ENCODE assay signal across 8 mouse cellular contexts in the genomic region with DNA sequence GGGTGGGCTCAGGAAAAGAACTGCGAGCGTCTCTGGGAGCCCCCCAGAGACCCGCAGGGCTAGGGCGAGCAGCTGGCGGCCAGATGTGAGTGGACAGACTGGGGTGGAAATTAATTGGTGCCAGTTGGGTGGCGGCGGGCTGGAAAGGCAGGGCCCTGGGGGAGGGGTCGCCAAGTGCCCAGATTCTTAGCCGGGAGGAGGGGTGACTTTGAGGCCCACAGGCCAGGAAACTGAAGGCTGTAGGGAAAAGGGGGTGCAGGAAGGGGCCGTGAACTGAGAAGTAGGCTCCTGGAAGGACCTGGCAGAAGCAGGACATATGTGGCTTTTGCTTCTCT. TPM values are rescaled to one million over a fixed set of nuclear protein-coding genes. Genes with fewer than 3 reads are reported as not detected.
DNase-seq lines count a peak whose midpoint lies in the region; ATAC-seq and TF ChIP-seq lines count a peak whose summit lies in the region.

No protein-coding gene starts in this region.

- no peaks in the 10 kb centered on the region for H3K27me3 ChIP-seq in heart, adult 2 months (ENCODE audit: control insufficient read depth, insufficient read depth, low read length)
- H3K27me3 ChIP-seq in liver, embryonic 16.5 days (ENCODE audit: control insufficient read depth, insufficient read depth, low read depth, low read length) = peaks cover 4% of the 10 kb centered on the region
- H3K27me3 ChIP-seq in stomach, embryonic 15.5 days (replicated peaks) = no peaks in the 10 kb centered on the region
- no peaks in the 10 kb centered on the region for H3K27me3 ChIP-seq in cerebellum, adult 2 months (ENCODE audit: control insufficient read depth, insufficient read depth, low read length)

- H3K27ac ChIP-seq in heart, adult 2 months = peak overlapping the region; percentile 97
- peak overlapping the region; percentile 66 for H3K27ac ChIP-seq in liver, embryonic 16.5 days (ENCODE audit: low read length)
- peak overlapping the region; percentile 96 for H3K27ac ChIP-seq in stomach, embryonic 15.5 days
- H3K27ac ChIP-seq in cerebellum, adult 2 months (ENCODE audit: insufficient read depth, low read length) = no peak overlapping the region

- no peaks in the 10 kb centered on the region for H3K9me3 ChIP-seq in liver, embryonic 16.5 days (replicated peaks; ENCODE audit: control insufficient read depth, low read length)
- H3K9me3 ChIP-seq in stomach, embryonic 15.5 days = no peaks in the 10 kb centered on the region

- intact Hi-C loops in heart, adult 2 months (cut with DNase I) = loop anchor here (5.0 kb wide), 1 partner anchor 426 kb away; the partner anchor contains the start of genes Man2b1, Wdr83 and Wdr83os
- intact Hi-C loops in heart, postnatal 14 days (cut with DNase I) = no loop called here

- 14% methylated on average over 10 of the region's 10 CpGs for WGBS in heart, adult 2 months
- 3% methylated on average over 10 of the region's 10 CpGs for WGBS in liver, embryonic 16.5 days (ENCODE audit: insufficient replicate concordance)
- WGBS in stomach, embryonic 15.5 days = under 1% methylated on average over 10 of the region's 10 CpGs
- WGBS in cerebellum, adult 2 months = 24% methylated on average over 10 of the region's 10 CpGs

- TF ChIP-seq POLR2A in heart, adult 2 months (IDR thresholded peaks at IDR 0.05; ENCODE audit: insufficient read depth, low read depth, low read length) = no peak
- no peak for TF ChIP-seq POLR2A in cerebellum, adult 2 months (IDR thresholded peaks at IDR 0.05; ENCODE audit: borderline replicate concordance, insufficient read depth, low read length)

- DNase-seq in heart, adult 2 months = peak; percentile 30 to 53
- DNase-seq in heart, adult 9 months (ENCODE audit: low spot score in 2 of 2) = no peak
- DNase-seq in embryo, embryonic 10.5 days (ENCODE audit: low spot score) = peak; percentile 86
- DNase-seq in heart, postnatal 14 days = peak; percentile 30 to 53
- no peak for DNase-seq in right cerebral cortex, postnatal 4 days
- no peak for DNase-seq in cerebellum, adult 2 months

- no peaks in the 10 kb centered on the region for H3K79me2 ChIP-seq in heart, adult 2 months (replicated peaks; ENCODE audit: control insufficient read depth, insufficient read depth, low read length)

- peak overlapping the region; percentile 55 for H3K4me3 ChIP-seq in heart, adult 2 months
- peak overlapping the region; percentile 48 for H3K4me3 ChIP-seq in liver, embryonic 16.5 days (ENCODE audit: low read depth, low read length)
- peak overlapping the region; percentile 45 for H3K4me3 ChIP-seq in stomach, embryonic 15.5 days (replicated peaks)
- H3K4me3 ChIP-seq in cerebellum, adult 2 months (replicated peaks; ENCODE audit: insufficient read depth, low read depth, low read length) = no peak overlapping the region

- no peaks in the 10 kb centered on the region for H3K36me3 ChIP-seq in heart, adult 2 months (ENCODE audit: control insufficient read depth, insufficient read depth, low read length)
- no peaks in the 10 kb centered on the region for H3K36me3 ChIP-seq in liver, embryonic 16.5 days (ENCODE audit: control insufficient read depth, insufficient read depth)
- no peaks in the 10 kb centered on the region for H3K36me3 ChIP-seq in stomach, embryonic 15.5 days

- no peak for TF ChIP-seq EP300 in heart, adult 2 months (IDR thresholded peaks at IDR 0.05; ENCODE audit: insufficient read depth, low read depth, low read length)

- TF ChIP-seq CTCF in heart, adult 2 months (IDR thresholded peaks at IDR 0.05) = no peak
- no peak for TF ChIP-seq CTCF in cerebellum, adult 2 months (IDR thresholded peaks at IDR 0.05; ENCODE audit: borderline replicate concordance, insufficient read depth, low read depth, low read length)

- peak overlapping the region; percentile 79 for H3K9ac ChIP-seq in heart, adult 2 months (ENCODE audit: low read depth, low read length)
- H3K9ac ChIP-seq in liver, embryonic 16.5 days (ENCODE audit: low read depth, low read length) = peak overlapping the region; percentile 49
- H3K9ac ChIP-seq in stomach, embryonic 15.5 days = peak overlapping the region; percentile 11

- H3K4me2 ChIP-seq in liver, embryonic 16.5 days (ENCODE audit: low read depth, low read length) = peak overlapping the region; percentile 69
- peak overlapping the region; percentile 81 for H3K4me2 ChIP-seq in stomach, embryonic 15.5 days

- peaks cover 2% of the 10 kb centered on the region for H3K4me1 ChIP-seq in heart, adult 2 months (ENCODE audit: control insufficient read depth, insufficient read depth, low read length)
- peaks cover 51% of the 10 kb centered on the region for H3K4me1 ChIP-seq in liver, embryonic 16.5 days (ENCODE audit: control insufficient read depth, low read depth, low read length)
- H3K4me1 ChIP-seq in stomach, embryonic 15.5 days = peaks cover 39% of the 10 kb centered on the region
- H3K4me1 ChIP-seq in cerebellum, adult 2 months (ENCODE audit: control insufficient read depth, insufficient read depth, low read length) = 0 out of 2 replicates have a peak, but pooled peaks cover 2% of the 10 kb centered on the region

- no peak for ATAC-seq in liver, embryonic 16.5 days (ENCODE audit: low read depth)
- no peak for ATAC-seq in stomach, embryonic 15.5 days (ENCODE audit: insufficient read depth, low FRiP score, low read depth)

RNA-seq across cellular contexts. Expression of gene Ier2, which starts 6.5 kb away (rescaled TPM):
- 10 to 100 TPM; 11.8 to 13.0 TPM for total RNA-seq in heart, adult 2 months (2021)
- 6.8 and 8.1 TPM in 2 replicates for polyA plus RNA-seq in heart, adult 2 months (2012; rRNA removed)
- total RNA-seq in heart, postnatal 14 days (2021) = 10 to 100 TPM; 26.2 to 29.4 TPM
- polyA plus RNA-seq in liver, embryonic 16.5 days (2015; fragmentation: Nextera tagmentation; extraction: Ambion mirVana) = 17.3 and 20.3 TPM in 2 replicates
- polyA plus RNA-seq in stomach, embryonic 15.5 days (2015; fragmentation: Nextera tagmentation; extraction: Ambion mirVana) = 86.4 and 90.3 TPM in 2 replicates
- 13.9 and 15.1 TPM in 2 replicates for polyA plus RNA-seq in cerebellum, adult 2 months (2012; rRNA removed)

RNA-seq across cellular contexts. Expression of gene Trmt1, which starts 29.9 kb away (rescaled TPM):
- 10 to 100 TPM; 32.0 to 37.4 TPM for total RNA-seq in heart, adult 2 months (2021)
- polyA plus RNA-seq in heart, adult 2 months (2012; rRNA removed) = 39.9 and 50.8 TPM in 2 replicates
- 10 to 100 TPM; 32.5 to 35.2 TPM for total RNA-seq in heart, postnatal 14 days (2021)
- 27.3 and 27.7 TPM in 2 replicates for polyA plus RNA-seq in liver, embryonic 16.5 days (2015; fragmentation: Nextera tagmentation; extraction: Ambion mirVana)
- 56.2 and 63.9 TPM in 2 replicates for polyA plus RNA-seq in stomach, embryonic 15.5 days (2015; fragmentation: Nextera tagmentation; extraction: Ambion mirVana)
- 144 and 148 TPM in 2 replicates for polyA plus RNA-seq in cerebellum, adult 2 months (2012; rRNA removed)

RNA-seq across cellular contexts. Expression of gene Nacc1, which starts 31.5 kb away (rescaled TPM):
- total RNA-seq in heart, adult 2 months (2021) = 10 to 100 TPM; 30.5 to 31.0 TPM
- polyA plus RNA-seq in heart, adult 2 months (2012; rRNA removed) = 45.3 and 50.5 TPM in 2 replicates
- total RNA-seq in heart, postnatal 14 days (2021) = 10 to 100 TPM; 35.6 to 40.5 TPM
- 5.4 and 6.3 TPM in 2 replicates for polyA plus RNA-seq in liver, embryonic 16.5 days (2015; fragmentation: Nextera tagmentation; extraction: Ambion mirVana)
- polyA plus RNA-seq in stomach, embryonic 15.5 days (2015; fragmentation: Nextera tagmentation; extraction: Ambion mirVana) = 15.8 and 17.4 TPM in 2 replicates
- polyA plus RNA-seq in cerebellum, adult 2 months (2012; rRNA removed) = 91.0 and 93.9 TPM in 2 replicates

RNA-seq across cellular contexts. Expression of gene Lyl1, which starts 45.1 kb away (rescaled TPM):
- 1 to 10 TPM; 3.0 to 3.7 TPM for total RNA-seq in heart, adult 2 months (2021)
- 4.0 and 7.7 TPM in 2 replicates for polyA plus RNA-seq in heart, adult 2 months (2012; rRNA removed)
- total RNA-seq in heart, postnatal 14 days (2021) = 1 to 10 TPM; 5.8 to 6.7 TPM
- 43.7 and 45.6 TPM in 2 replicates for polyA plus RNA-seq in liver, embryonic 16.5 days (2015; fragmentation: Nextera tagmentation; extraction: Ambion mirVana)
- 7.1 and 9.7 TPM in 2 replicates for polyA plus RNA-seq in stomach, embryonic 15.5 days (2015; fragmentation: Nextera tagmentation; extraction: Ambion mirVana)
- polyA plus RNA-seq in cerebellum, adult 2 months (2012; rRNA removed) = 1.7 TPM in 2 replicates

Comparison
In these comparisons a context has a peak if more than half of its experiments do, and no peak if none do; other contexts are left out.
1. DNase-seq: peak in heart, adult 2 months (2 of 2), embryo, embryonic 10.5 days (single experiment) and heart, postnatal 14 days (2 of 2); none in heart, adult 9 months (0 of 2), right cerebral cortex, postnatal 4 days (single experiment) and cerebellum, adult 2 months (0 of 2).
2. H3K9ac ChIP-seq: peak in every context shown above with its lines; median percentile 79 in heart, adult 2 months; 49 in liver, embryonic 16.5 days; 11 in stomach, embryonic 15.5 days.